Mouse (Mus musculus) v-Abl transformed pro-B cells (cell line): ENCODE results near the gene Cfap157.

ENCODE experiments used
- in situ Hi-C, 2 experiments: fragments of 400-800 bp; cut with MboI; formaldehyde crosslinking; loops; one replicate each; pipeline ENCODE4 v1.15.1; 2025; ENCODE audit not compliant: unreplicated experiment in 2 of 2

Cfap157 gene

GRCm38 (mm10) chr2:32729547-32729946 lies 54.7 kb downstream of the Cfap157 start:
- in situ Hi-C loops: no loop called here

- in situ Hi-C loops: no loop called here
Measured at GRCm38 (mm10) chr2:32728463-32728862, 55.8 kb downstream of the Cfap157 start.

- in situ Hi-C loops: no loop called here
Measured at GRCm38 (mm10) chr2:32727435-32727834, 56.8 kb downstream of the Cfap157 start.
